Mouse (Mus musculus): ENCODE results near the gene Fam19a5.

Fam19a5 gene

GRCm38 (mm10) chr15:87543599-87544338, at the start of gene Fam19a5:
Gene Fam19a5, plus strand, starts transcription at chr15:87544299.
- no peak for DNase-seq (ENCODE audit: low read depth, low spot score)

DNA sequence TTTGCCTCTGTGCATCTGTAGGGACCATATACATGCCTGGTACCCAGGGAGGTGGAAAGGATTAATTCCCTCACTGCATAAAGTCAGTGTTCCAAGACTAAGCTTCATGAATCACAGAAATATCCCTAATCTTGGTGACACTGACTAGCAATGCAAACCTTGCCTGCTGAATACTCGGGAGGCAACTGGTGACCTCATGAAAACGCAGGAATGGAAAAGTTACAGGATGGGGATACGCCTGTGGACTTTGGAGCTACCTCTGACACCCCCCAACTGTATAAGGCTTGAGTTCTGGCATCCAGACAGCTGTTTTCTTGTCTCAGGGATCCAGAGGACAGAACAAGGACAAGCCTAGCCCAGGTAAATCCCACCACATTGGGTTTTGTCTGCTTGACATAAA, 42.4 kb upstream of the Fam19a5 start:
- DNase-seq (ENCODE audit: low read depth, low spot score), result no peak

DNA sequence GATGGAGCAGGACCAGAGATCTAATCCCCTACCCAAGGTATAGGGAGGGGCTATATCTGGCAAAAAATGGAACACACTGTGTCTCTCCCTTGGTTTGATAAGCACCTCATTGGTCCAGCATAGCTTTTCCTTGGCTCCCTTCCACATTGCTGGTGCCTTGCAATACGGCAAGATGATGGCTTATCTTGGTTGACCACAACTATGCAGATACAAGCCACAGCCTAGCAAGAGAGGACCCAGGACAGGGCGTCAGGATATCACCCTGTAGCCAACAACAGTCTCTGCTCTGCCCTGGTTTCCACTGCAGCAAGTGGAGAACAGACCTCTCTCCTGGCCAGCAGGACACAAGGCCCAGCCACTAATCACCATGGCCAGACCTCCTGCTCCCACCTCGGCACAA, 36.8 kb upstream of the Fam19a5 start:
- DNase-seq (ENCODE audit: low read depth, low spot score), result no peak

DNA sequence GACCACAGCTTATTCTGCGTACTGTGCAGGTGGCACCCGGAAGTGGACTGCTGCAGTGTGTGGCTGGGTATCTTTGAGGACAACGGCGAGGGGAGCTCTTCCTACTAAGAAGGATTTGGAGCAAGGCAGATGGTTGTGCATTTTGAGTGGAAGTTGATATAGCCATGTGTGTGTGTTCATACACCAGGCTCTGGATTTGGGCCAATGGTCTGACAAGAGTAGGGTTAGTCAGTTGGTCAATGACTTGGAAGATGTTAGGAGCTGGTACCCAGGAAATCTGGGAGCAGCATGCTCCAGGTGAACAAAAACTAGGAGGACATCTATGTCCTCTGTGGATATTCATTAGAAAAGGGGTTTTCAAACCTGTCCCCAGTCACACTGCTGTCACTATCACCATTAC, 33.2 kb upstream of the Fam19a5 start:
- DNase-seq (ENCODE audit: low read depth, low spot score), result no peak

GRCm38 (mm10) chr15:87518161-87518560, 25.9 kb upstream of the Fam19a5 start:
- no peak for DNase-seq (ENCODE audit: low read depth, low spot score)

GRCm38 (mm10) chr15:87529271-87529670, 14.8 kb upstream of the Fam19a5 start:
- DNase-seq (ENCODE audit: low read depth, low spot score), result no peak

- DNase-seq (ENCODE audit: low read depth, low spot score), result no peak
These were observed 2.4 kb upstream of the Fam19a5 start for GRCm38 (mm10) chr15:87541656-87542055.

DNA sequence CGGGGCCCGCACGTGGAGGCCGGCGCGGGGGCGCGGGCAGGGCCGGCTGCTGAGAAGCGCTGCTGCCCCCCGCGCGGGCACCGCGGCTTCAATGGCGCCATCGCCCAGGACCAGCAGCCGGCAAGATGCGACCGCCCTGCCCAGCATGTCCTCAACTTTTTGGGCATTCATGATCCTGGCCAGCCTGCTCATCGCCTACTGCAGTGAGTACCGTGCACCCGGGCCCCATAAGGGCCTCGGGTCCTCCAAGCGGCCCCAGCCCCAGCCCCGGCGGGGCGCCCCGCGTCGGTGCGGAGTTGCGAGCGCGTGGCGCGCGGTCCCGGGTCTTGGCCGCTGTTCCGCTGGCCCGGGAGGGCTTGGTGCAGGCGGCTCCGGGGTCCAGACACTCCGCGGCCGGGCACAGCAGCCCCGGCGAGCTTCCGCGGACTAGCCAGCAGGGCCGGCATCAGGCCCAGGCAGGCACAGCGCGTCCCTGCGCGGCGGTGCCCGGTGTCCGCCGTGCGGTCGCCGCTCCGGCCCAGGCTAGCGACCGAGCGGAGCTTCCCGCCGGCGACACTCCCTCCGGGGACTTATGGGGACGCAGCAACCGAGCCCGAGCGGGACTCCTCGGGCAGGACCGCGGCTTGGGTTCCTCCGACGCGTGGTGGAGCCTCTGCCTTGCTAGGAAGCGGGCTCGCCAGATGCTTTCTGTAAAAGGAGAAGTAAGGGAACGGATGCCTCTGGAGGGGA, 466 bp downstream of the Fam19a5 start:
- no peak for DNase-seq (ENCODE audit: low read depth, low spot score)

DNA sequence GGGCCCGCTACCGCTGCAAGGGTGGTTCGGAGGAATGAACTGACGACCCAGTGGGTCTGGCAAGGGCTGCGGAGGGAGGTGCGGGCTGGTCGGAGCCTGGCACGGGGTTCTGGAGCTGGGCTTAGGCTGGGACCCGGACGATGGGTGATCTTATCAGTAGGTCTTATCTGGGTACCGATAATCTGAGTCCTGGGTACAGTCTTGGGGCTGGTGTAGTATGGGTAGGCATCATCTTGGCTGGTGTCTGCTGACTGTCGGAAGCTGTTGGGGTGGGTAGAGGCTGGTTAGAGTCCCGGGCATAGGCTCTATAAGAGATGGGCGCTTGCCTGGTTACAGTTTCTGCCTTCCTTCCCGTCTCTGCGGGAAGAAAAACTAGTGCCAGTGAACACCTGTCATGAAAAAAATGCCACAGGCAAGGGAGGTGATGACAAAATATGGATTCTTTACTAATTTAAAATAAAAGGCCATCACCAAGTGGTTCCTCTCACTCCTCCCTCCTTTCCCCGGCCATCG, 1.1 kb downstream of the Fam19a5 start:
- no peak for DNase-seq (ENCODE audit: low read depth, low spot score)

GRCm38 (mm10) chr15:87545731-87546360, 1.7 kb downstream of the Fam19a5 start:
- no peak for DNase-seq (ENCODE audit: low read depth, low spot score)

- peak; percentile 72 for DNase-seq (ENCODE audit: low read depth, low spot score)
These were observed 2.9 kb downstream of the Fam19a5 start for GRCm38 (mm10) chr15:87547022-87547421.

DNA sequence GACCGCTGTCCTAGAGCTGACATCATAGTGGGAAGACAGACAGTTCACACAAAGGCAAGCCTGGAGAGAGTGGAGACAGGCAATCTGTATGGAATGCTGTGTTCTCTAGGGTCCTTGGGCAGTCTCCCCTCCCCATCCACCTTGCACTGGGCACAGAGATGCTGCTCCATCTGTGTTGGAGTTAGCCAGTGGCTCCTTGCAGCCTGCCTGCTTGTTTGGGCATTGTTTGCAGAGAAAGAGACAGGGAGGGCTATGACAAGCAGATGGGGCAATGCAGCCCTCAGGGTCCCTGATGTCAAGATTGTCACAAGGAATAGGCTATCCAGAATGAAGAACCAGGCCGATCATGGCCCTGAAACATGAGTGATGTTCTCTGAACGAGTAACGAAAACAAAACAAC, 5.6 kb downstream of the Fam19a5 start:
- no peak for DNase-seq (ENCODE audit: low read depth, low spot score)

DNA sequence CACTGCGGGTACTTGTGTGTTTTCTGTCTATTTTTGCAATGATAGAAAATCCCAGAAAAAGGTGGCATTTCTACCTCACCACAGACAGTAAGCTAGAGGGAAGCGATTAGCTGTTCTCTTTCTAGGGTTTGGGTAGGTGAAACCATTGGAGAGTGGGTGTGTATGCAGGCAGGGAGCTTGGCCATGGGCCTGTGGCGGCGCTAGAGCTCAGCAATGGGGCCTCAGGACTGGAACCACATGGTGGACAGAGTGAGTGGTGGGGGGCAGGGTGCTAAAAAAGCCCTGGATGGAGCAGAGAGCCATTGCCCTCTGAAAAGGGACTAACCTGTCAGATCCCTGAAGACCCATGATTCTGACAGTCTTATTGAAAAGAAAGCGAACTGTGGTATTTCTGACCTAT, 6.7 kb downstream of the Fam19a5 start:
- DNase-seq (ENCODE audit: low read depth, low spot score), result no peak

- no peak for DNase-seq (ENCODE audit: low read depth, low spot score)
These were observed 7.5 kb downstream of the Fam19a5 start for GRCm38 (mm10) chr15:87551556-87551955.

GRCm38 (mm10) chr15:87555811-87556210, 11.7 kb downstream of the Fam19a5 start:
- no peak for DNase-seq (ENCODE audit: low read depth, low spot score)

DNA sequence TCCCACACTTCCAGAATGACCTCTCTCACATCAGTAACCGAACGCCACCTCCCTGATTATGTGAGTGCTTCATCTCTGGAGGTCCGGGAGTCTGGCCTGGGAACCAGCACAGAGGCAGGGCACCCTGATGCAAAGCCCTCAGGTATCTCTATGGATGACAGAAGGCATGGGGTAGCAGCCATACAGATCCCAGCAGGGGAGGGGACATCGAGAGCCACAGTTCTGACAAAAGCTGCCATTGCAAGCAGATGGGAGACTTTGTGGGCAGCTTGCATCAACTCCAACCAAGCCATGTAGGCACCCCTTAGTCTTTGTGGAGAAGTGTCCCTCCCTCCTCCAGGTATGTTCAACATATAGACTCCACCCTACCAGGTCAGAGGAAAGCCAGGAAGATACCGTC, 20.2 kb downstream of the Fam19a5 start:
- no peak for DNase-seq (ENCODE audit: low read depth, low spot score)

GRCm38 (mm10) chr15:87566040-87566929, 22.2 kb downstream of the Fam19a5 start:
- no peak for DNase-seq (ENCODE audit: low read depth, low spot score)

- no peak for DNase-seq (ENCODE audit: low read depth, low spot score)
These were observed 26.1 kb downstream of the Fam19a5 start for GRCm38 (mm10) chr15:87570182-87570581.

DNA sequence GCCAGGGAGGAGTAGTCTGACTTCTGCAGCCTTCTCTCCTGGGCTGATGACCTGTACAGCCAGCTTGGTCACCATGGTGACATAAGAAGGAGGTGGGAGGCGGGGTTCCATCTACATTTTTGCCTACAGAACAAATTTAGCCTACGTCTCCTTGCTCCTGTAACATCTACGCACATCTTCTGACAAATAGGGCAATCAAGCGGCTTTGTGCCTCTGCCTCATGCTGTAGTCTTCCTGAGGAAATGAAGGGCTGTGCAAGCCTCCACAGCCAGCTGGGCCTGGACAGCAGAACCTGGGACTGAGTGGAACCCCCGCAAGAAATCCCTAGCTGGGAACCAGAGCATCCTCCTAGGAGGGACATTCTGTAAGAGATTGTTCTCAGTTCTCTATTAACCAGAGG, 35.8 kb downstream of the Fam19a5 start:
- DNase-seq (ENCODE audit: low read depth, low spot score), result no peak

- no peak for DNase-seq (ENCODE audit: low read depth, low spot score)
These were observed 40.0 kb downstream of the Fam19a5 start for GRCm38 (mm10) chr15:87583921-87584621.

DNA sequence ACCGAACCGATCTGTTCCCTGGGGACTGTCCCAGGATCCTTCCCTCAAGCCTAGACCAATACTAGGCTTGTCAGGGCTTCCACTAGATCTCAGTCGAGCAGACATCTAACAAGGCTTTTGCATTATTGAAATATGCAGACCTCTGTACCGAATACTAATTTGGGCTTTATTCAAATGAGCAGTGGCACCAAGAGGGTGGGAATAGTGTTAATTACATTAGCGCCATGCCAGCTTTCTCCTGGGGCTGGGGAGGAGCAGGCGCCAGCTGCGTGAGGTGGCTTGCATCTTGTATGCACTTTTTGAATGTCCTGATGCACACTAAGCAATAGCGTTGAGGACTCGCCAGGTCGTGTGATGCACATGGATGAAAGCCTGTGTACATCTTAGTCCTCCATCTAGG, 46.9 kb downstream of the Fam19a5 start:
- no peak for DNase-seq (ENCODE audit: low read depth, low spot score)
